Mouse (Mus musculus) olfactory bulb, adult 2 months (tissue): ENCODE measurements at regions not wholly inside any gene's neighbourhood (a gene's known extent, or its start where the extent isn't known, plus 50 kb on each side); places are given as distances from the start of the nearest gene placed in this dataset.

Experiments used
- CTCF ChIP-seq: fragments of 200-500 bp; IDR thresholded peaks from 2 replicates; pipeline ENCODE4 v1.5.1; 2012; ENCODE audit warnings: low read depth, mild to moderate bottlenecking, low read length, moderate library complexity; ENCODE audit not compliant: insufficient read depth
- POLR2A ChIP-seq: fragments of 200-500 bp; IDR thresholded peaks from 2 replicates; pipeline ENCODE4 v1.6.1; 2012; ENCODE audit warnings: mild to moderate bottlenecking, low read depth, low read length, moderate library complexity; ENCODE audit not compliant: insufficient read depth

DNA sequence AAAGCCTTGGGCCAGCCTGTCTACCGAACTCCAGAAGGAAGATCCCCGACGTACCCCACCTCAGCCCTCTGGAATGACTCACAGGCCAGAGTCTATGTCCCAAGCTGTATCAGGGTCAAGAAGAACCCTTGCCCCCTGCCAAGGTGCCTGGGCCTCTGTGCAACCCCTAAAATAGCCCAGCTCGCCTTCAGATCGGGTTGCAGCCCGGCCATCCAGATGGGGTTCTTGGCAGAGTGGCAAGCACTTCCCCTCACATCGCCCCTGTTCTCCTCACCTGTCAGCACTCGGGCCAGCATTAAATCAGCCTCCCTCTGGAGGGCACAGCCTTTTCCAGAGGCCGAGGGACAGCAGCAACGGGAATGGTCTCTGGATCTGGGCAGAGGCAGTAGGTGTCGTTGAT is 83.2 kb upstream of the Wnt4 start:
- TF ChIP-seq POLR2A (no peak), CTCF (no peak)
